Mouse (Mus musculus): ENCODE results near the gene Tpsab1.

DNA sequence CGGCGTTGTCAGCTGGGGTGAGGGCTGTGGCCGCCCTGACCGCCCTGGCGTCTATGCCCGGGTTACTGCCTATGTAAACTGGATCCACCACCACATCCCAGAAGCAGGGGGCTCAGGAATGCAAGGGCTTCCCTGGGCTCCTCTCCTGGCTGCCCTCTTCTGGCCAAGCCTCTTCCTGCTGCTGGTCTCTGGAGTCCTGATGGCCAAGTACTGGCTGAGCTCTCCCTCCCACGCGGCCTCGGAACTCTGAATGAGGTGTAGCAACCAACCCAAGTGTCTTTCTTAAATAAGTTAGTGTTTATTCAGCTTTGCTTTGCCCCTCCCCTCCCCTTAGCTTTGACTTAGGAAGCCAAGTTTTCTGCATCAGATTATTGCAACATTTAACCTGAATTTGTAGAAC lies 28.6 kb upstream of the Tpsab1 start:
- TF ChIP-seq CTCF (IDR thresholded peaks at IDR 0.05; ENCODE audit: low read depth) (peak; percentile 34), EP300 (IDR thresholded peaks at IDR 0.05; ENCODE audit: low read depth) (no peak)

Data from liver, embryonic 14.5 days (tissue).